Mouse (Mus musculus) hematopoietic multipotent progenitor cell, adult 10-12 weeks (in vitro differentiated cells): ENCODE measurements around the gene Fbxl22. TPM values are rescaled to one million over a fixed set of nuclear protein-coding genes. Genes with fewer than 3 reads are reported as not detected.

ENCODE experiments used
- polyA plus RNA-seq: library from polyadenylated mRNA; stranded (reverse); fragments of >175 nt; gene quantifications from 2 replicates; pipeline ENCODE4 v1.2.3, GENCODE M21; 2012; ENCODE audit warnings: low replicate concordance

The Fbxl22 gene
- 0.34 and 0.56 TPM in 2 replicates for polyA plus RNA-seq

DNA sequence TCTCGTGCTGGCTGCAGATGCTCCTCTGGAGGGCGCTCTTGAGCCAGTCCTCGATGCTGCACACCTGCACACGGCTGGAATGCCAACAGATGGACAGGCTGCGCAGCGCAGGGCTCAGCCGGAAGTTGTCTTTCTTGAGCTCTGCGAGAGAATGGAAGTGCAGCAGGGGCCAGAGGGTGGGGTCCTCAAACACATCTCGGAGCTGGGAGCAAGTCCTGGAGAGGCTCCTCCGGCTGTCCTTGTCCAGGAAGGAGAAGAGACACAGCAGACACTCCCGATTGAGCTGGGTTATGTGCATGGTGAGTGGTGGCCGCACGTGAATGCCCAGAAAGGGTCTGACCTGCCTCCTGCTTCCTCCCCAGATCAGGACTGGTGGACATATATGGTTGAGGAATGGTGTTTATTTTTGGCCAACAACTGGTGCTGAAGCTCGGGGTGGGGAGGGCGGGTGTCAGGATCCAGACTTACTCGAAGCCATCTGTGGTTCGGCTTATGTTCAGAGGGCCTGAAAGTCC, at the start of gene Fbxl22:
Gene Fbxl22 (minus strand): TSS at position 338 of the 515 bp plus-strand sequence.

Other genes with a start within 250 kb of the Fbxl22 start
- gene Herc1, start 164.1 kb downstream of the Fbxl22 start, polyA plus RNA-seq: 8.8 and 11.9 TPM in 2 replicates
- 21.0 and 61.9 TPM in 2 replicates for gene Usp3, start 78.5 kb upstream of the Fbxl22 start, polyA plus RNA-seq
- gene Car12, start 199.1 kb upstream of the Fbxl22 start, polyA plus RNA-seq: 0.53 and 1.4 TPM in 2 replicates